Mouse (Mus musculus): ENCODE results near the gene 1700024G13Rik.

Gene 1700024G13Rik

DNA sequence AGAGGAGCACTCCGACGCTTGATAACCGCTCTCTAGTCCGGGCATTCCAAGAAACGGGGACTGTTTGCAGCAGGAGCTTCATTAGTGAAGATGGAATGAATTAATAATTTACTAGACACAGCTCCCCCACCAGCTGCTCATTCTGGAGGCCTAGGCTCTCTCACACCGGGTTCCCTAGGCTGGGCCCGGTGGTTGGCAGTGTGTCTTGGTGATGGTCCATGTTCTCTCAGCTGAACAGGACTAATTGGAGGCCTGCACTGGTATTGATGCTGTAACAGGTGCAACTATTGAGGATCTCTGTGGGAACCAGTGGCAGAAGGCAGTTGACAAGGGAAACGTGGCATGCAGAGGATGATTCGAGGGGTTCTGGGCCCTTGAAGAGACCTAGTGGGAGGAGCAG, 60.8 kb downstream of the 1700024G13Rik start:
- no peak for DNase-seq

All from thymus, postnatal 25 days (tissue).